Mouse (Mus musculus): ENCODE results near the gene Clic6.

- no peak for TF ChIP-seq USF1 (IDR thresholded peaks at IDR 0.05; ENCODE audit: low read depth, low read length)
- no peak for TF ChIP-seq KAT2A (conservative IDR thresholded peaks at IDR 0.05; ENCODE audit: low read depth, low read length)
- no peak for TF ChIP-seq CTCF (IDR thresholded peaks at IDR 0.05 in 2 of 3, conservative IDR thresholded peaks at IDR 0.05 in 1 of 3; ENCODE audit: control insufficient read depth in 1 of 3, insufficient read depth in 1 of 3, low read depth in 2 of 3, low read length in 3 of 3, poor library complexity in 1 of 3, severe bottlenecking in 1 of 3)
- no peak for TF ChIP-seq MYC (IDR thresholded peaks at IDR 0.05; ENCODE audit: low read depth, low read length)
- no peak for TF ChIP-seq ETS1 (IDR thresholded peaks at IDR 0.05; ENCODE audit: low read depth, low read length)
- no peak for TF ChIP-seq TBP (IDR thresholded peaks at IDR 0.05; ENCODE audit: low read depth, low read length)
- TF ChIP-seq SIN3A (IDR thresholded peaks at IDR 0.05; ENCODE audit: low read length), result no peak
- TF ChIP-seq ZC3H11A (IDR thresholded peaks at IDR 0.05; ENCODE audit: low read depth, low read length), result no peak
- no peak for TF ChIP-seq NELFE (IDR thresholded peaks at IDR 0.05; ENCODE audit: low read depth, low read length)
- TF ChIP-seq TCF12 (IDR thresholded peaks at IDR 0.05; ENCODE audit: low read depth, low read length), result no peak
- no peak for TF ChIP-seq ZNF384 (IDR thresholded peaks at IDR 0.05; ENCODE audit: low read depth, low read length)
- TF ChIP-seq EP300 (IDR thresholded peaks at IDR 0.05; ENCODE audit: low read depth in 1 of 2, low read length in 2 of 2), result no peak
- TF ChIP-seq RAD21 (IDR thresholded peaks at IDR 0.05; ENCODE audit: low read depth, low read length), result no peak
- no peak for TF ChIP-seq MYB (IDR thresholded peaks at IDR 0.05; ENCODE audit: low read depth, low read length)
These were observed 30.6 kb downstream of the Clic6 start for GRCm38 (mm10) chr16:92516139-92516538.
